Mouse (Mus musculus): ENCODE results near the gene S100a4.

The S100a4 gene

DNA sequence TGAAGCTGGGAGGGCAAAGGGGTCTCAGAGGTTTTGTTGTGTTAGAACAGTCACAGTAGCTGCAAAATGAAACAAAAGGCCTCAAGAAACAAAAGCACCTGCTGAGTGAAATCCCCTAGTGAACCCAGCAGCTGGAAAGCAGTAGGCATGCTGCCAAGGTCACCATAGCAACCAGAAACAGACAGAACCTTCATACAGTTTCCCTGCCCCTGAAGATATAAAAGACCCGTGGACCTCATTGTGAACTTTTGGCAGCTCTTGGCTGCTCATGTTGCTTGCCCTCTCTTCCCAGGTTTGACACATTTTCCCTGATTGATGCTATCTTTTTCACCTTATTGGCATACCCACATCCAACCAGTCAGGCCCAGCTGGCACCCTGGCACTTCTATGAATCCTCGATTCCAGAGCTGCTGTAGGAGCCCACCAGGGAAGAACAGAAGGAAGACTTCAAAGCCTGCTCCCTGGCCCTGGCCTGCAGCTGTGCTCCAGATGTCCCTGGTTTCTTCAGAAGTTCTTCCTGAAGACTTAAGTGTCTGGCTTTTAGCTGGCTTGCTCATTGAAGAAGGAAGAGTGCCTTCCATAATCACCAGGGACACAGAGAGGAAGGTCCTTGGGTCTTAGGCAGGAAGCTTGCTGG is 20.0 kb downstream of the S100a4 start:
- DNase-seq (ENCODE audit: low read depth, low spot score), result peak; percentile 62

DNA sequence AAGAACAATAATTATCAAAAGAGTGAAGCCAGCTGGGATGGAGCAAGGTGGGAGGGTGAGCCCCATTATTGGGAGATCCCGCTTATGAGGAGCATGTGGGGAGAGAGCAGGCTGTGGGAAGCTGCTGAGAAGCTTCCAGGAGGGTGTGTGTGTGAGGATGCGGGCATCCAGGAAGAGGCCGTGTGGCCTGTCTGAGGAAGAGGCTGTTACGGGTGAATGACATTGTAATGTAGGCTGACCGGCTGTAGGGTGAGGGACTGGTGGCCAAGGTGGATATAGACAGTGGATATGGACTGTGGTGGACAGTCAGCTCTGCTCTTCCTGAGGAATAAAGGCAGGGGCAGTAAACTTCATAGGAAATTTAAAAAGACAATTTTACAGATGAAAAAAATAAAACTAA is 21.9 kb downstream of the S100a4 start:
- DNase-seq (ENCODE audit: low read depth, low spot score), result no peak

DNA sequence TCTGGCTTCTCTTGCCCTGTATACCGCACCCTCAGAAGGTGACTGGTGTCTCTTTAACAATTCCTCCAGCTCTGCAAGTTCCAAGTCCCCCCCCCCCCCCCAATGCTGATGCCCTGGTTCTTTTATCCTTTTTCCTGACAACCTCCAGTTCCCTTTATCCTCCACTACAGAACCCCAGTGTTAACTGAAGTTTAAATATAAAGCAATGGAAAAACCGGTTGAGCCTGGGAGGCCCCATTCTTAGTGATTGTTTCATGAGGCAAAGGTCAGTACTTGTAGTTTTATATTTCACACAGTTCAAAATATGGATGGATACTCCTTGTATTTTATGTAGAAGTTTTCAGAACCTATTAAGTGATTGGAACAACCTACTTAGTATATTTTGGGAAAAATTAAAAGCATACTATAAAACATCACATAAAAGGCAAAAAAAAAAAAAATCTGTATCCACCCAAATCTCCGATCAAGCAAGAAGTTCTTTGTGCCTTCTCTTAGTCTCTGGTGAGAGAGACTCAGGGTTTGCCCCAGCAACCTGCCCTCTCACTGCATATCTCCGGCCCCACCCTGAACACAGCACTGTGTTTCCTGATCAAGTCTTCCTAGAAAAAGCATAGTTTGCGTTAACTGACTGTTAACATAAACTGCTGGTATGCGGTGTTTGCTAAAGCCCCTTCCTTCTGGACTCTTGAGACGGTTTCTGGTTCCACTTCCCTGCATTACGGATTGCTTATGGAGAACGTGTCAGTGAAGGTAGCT is 22.9 kb downstream of the S100a4 start:
- no peak for DNase-seq (ENCODE audit: low read depth, low spot score)

- DNase-seq (ENCODE audit: low read depth, low spot score), result no peak
Observed at GRCm38 (mm10) chr3:90627366-90627765, 23.8 kb downstream of the S100a4 start.

DNA sequence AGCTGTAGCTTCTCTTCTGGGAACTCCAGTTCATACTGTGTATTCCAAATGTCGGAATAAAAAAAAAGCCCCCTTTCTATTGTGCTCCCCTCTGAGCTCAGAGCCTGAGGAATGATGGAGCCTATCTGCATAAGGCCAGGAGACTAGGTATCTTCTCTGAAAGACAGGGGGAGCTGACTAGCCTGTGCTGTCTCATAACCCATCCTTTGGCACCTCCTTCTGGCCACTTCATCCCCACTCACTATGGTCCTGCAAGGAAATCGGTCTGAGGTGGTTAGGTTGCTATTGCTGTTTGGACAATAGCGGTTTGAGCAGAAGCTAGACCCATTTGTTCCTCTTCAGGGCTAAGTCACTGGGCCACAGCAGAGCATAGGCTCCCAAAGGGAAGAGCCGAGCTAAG is 24.2 kb downstream of the S100a4 start:
- no peak for DNase-seq (ENCODE audit: low read depth, low spot score)

DNA sequence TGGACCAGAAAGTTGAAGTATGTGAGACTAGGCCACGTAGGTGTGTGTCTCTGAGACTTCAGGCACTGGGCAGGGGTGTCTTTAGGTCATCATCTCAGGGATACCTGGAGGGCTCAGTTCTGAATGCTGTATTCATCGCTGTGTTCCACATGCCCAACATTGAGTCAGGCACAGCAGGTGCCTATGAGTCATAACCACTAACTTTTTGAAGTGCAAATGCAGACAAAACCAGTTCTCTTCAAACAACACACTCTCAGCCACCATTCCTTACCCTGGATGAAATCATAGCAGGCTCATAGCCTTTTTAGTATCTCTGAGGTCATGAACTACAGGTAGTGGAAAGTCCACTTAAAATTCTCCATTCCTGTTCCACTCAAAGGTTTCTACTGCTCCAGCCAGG is 25.7 kb downstream of the S100a4 start:
- DNase-seq (ENCODE audit: low read depth, low spot score), result no peak

DNA sequence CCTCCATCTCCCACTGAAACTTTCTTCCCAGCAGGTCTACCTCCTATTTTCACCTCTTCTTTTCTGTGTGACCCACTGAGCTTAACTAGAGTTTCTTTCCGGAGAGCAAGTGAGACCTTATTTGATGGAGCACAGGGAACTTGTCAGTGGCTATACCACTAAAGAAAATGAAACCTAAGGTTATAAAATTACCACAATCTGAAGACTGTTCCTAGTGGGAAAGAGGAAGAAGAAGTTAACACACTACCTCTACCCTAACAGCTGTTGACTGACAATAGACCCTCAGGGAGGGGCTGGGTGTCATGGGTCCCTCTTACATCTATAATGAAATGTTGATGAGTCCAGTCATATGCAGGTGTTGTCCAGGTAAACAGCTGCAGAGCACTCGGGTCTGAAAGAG is 28.4 kb downstream of the S100a4 start:
- no peak for DNase-seq (ENCODE audit: low read depth, low spot score)

DNA sequence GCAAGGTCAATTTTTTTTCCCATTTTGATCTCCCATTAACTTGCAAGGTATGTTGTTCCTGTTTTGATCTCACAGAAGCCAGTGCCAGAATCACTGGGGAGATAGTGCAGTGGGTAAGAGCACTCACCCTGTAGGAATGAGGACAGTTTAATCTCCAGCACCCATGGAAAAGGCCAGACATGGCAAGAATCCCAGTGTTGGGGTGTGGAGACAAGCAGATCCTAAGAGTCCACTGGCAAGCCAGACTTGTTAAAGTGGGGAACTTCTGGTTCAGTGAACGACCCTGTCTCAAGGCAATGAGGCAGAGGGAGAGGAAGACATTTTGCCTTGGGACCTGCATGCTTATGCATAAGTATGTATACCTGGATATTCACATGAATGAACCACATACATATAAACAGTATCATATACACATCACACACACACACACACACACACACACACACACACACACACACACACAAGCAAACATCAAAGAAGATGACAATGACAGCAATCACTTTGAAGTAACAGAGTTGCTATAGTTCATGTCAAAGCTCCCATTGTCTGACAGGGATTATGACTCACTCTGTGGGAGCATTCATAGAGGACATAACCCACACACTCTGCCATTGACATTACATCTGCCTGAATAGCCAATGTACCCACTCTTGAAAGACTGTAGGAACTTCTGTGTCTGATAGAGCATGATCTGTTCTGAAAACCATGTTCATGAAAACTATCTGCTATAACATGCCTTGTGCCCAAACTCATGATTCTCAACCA is 35.1 kb downstream of the S100a4 start:
- DNase-seq (ENCODE audit: low read depth, low spot score), result no peak

- DNase-seq (ENCODE audit: low read depth, low spot score), result peak; percentile 51
Observed at GRCm38 (mm10) chr3:90639511-90640154, 36.1 kb downstream of the S100a4 start.

DNA sequence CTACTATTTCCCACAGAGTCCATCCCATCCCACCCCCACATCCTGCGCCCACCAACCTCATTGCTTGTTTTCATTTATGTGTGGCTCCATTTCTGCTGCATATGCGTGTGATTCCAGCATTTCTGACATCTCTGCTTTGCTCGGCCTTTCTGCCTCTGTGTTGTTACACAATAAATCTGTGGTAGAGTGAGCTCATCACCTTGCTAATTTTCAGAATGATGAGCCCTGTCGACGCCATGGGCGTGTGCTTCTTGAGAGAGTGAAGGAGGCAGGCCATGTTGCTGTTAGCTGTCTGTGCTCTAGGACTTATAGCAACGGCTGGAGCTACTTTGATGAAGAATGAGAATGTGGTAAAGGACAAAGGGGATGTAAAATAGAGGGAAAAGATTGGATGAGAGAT is 37.4 kb downstream of the S100a4 start:
- DNase-seq (ENCODE audit: low read depth, low spot score), result no peak

DNA sequence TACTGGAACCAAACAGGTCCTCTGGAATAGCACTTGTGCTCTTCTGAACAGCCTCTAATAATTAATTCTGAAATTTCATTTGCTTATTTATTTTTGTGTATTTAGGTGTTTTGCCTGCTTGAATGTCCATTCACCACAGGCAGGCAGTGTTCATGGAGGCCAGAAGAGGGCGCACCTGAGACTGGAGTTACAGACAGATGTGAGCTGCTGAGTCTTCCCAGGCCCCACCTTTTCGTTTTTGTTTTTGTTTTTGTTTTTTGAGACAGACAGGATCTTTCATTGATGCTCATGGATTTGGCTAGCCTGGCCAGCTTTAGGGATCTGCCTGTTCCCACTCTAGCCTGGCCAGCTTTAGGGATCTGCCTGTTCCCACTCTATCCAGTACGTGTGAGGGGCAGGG is 40.6 kb downstream of the S100a4 start:
- peak; percentile 47 for DNase-seq (ENCODE audit: low read depth, low spot score)

DNA sequence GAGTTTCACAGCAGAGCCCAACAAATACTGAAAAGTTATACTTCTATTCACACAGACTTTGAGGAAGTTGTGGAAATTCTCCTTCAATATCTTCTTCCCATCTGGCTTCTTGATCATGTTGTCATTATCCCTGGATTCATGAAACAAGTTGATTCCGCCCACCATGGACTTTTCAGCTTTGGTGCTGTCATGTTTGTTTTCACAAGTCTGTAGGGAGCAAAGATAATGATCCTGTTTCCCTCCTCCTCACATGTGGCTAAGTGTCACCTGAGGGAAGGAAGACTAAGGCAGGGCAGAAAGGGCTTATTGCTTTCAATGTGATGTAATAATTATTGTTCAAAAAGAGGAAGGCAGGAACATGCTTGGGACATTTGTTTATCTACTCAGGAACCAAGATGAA is 43.7 kb downstream of the S100a4 start:
- DNase-seq (ENCODE audit: low read depth, low spot score), result no peak

DNA sequence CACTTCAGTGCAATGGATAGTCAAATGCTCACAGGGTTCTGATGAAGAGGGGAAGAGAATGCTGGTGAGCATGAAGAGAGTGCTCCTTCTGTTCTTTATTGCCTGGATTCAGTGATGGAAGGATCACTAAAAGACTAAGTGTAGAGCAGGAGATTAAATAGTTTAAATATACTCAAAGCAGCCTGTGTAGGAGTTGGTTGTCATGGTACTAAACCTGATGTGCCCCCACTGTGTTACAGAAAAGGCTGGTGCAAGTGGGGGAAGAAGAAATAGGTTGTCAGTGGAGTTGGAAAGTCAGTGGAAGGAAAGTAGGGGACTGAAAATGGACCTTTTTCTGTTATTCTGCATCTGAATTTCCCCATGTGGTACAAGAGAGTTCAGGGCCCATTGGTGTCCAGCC is 45.4 kb downstream of the S100a4 start:
- DNase-seq (ENCODE audit: low read depth, low spot score), result no peak

GRCm38 (mm10) chr3:90649832-90650231 is 46.3 kb downstream of the S100a4 start:
- DNase-seq (ENCODE audit: low read depth, low spot score), result no peak

GRCm38 (mm10) chr3:90652878-90653508 is 49.4 kb downstream of the S100a4 start:
- peak; percentile 51 for DNase-seq (ENCODE audit: low read depth, low spot score)

- DNase-seq (ENCODE audit: low read depth, low spot score), result no peak
Observed at GRCm38 (mm10) chr3:90653717-90654116, 50.1 kb downstream of the S100a4 start, which contains the start of gene S100a7a. S100a7a (plus strand) TSS chr3:90654017.
